Mouse (Mus musculus): ENCODE results near the gene Dram1. TPM values are rescaled to one million over a fixed set of nuclear protein-coding genes. Genes with fewer than 3 reads are reported as not detected.
A peak's percentile ranks its signal among the peaks of the same experiment; 100 is the strongest.

Dram1 gene
- polyA plus RNA-seq (2015; fragmentation: Nextera tagmentation; extraction: Ambion mirVana), result 0.83 and 1.0 TPM in 2 replicates

DNA sequence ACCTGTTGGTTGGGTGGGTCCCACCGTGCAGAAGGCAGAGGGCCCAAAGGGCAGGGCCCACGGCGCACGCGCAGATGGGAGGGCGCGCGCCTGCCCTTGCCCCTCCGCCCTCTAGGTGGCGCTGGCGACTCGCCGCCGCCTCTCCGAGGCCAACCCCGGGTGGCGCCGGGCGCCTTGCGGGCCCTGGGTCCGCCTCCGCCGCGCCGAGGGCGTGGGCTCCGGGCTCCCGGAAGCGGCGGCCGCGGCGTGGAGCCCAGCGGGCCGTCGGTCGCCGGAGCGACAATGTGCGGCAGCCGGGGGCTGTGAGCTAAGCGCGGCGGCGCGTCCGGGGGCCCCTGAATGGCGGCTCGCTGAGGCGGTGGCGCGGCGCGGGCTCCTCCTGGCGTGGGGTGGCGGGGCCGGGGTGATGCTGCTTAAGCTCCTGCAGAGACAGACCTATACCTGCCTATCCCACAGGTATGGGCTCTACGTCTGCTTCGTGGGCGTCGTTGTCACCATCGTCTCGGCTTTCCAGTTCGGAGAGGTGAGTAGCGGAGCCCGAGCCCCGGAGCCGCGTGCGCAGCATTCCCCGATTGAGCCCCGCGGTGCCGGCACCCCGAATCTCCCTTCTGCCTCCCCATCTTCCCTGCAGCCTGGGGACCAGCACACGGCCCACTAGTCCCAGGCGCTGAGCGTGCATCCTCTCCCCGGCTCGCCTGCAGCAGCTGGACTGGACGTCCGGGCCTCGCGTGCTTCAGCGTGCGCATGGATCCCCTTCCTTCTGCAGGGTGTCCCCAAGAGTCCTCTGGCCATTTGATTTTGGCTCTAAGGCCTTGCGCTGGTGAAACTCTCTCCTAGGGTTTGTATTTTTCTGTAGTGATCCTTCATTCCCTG is at the start of gene Dram1, which contains the start of gene Gnptab:
Gene Dram1, minus strand, starts transcription at position 68 of the 873 bp plus-strand sequence.
Gene Gnptab, plus strand, starts transcription at position 120 of the 873 bp plus-strand sequence.
- Histone ChIP-seq H3K9me3 (no peaks in the 10 kb centered on the region), H3K4me3 (peak within 1 kb of the TSS; percentile 77), H3K4me2 (replicated peaks) (peak within 1 kb of the TSS; percentile 81), H3K27me3 (no peaks in the 10 kb centered on the region), H3K4me1 (peaks cover 25% of the 10 kb centered on the region), H3K36me3 (no peaks in the 10 kb centered on the region), H3K27ac (no peak within 1 kb of the TSS), H3K9ac (peak within 1 kb of the TSS; percentile 82)
- WGBS, result under 1% methylated on average over 86 of the region's 87 CpGs
- ATAC-seq (ENCODE audit: low FRiP score, low read depth), result peak; percentile 83

DNA sequence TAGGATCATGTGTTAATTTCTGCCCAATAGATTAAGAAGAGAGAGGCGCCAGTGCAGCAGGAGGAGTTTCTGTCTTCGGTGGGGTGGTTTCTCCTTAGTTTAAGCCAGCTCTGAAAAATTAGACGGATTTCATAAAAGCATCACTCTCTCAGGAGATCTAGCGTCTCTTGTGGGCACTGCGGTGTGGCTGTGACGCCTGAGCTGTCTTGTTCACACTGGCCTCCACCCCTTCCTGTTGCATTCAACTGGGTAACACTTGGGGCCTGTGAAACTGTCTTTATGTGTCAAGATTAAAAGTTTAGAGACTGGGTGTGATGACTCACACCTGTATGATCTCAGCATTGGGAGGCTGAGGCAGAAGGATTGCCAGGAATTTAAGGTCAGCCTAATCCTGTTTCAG is 49.1 kb upstream of the Dram1 start:
- Histone ChIP-seq H3K9ac (no peak overlapping the region), H3K9me3 (no peaks in the 10 kb centered on the region), H3K4me2 (replicated peaks) (no peak overlapping the region), H3K4me1 (no peaks in the 10 kb centered on the region), H3K36me3 (peaks cover 29% of the 10 kb centered on the region), H3K27me3 (no peaks in the 10 kb centered on the region), H3K27ac (no peak overlapping the region), H3K4me3 (no peak overlapping the region)
- 91% methylated on average over 6 of the region's 6 CpGs for WGBS
- no peak for ATAC-seq (ENCODE audit: low FRiP score, low read depth)

DNA sequence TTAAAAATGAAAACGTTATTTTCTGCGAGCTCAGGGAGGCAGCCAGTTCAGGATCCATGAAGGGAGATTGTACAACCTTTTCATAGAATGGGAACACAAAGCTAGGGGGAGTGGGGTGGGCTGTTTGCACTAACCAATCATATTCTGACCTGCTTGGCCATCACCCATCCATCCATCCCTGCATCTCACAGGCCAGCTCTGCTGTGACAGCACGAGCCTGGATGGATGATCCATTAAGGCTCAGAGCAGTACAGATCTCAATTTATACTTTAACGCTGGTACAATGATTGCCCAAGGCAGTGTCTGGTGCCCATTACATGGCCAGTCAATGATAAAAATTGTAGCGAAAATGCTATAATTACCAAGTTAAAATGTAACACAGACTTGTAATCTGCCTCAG is 48.0 kb upstream of the Dram1 start:
- ATAC-seq (ENCODE audit: low FRiP score, low read depth), result no peak
- no peaks in the 10 kb centered on the region for H3K9me3 ChIP-seq
- H3K9ac ChIP-seq, result no peak overlapping the region
- H3K27ac ChIP-seq, result no peak overlapping the region
- H3K4me2 ChIP-seq (replicated peaks), result no peak overlapping the region
- WGBS, result 65% methylated on average over 5 of the region's 5 CpGs
- peaks cover 32% of the 10 kb centered on the region for H3K36me3 ChIP-seq
- no peak overlapping the region for H3K4me3 ChIP-seq
- no peaks in the 10 kb centered on the region for H3K4me1 ChIP-seq
- no peaks in the 10 kb centered on the region for H3K27me3 ChIP-seq

DNA sequence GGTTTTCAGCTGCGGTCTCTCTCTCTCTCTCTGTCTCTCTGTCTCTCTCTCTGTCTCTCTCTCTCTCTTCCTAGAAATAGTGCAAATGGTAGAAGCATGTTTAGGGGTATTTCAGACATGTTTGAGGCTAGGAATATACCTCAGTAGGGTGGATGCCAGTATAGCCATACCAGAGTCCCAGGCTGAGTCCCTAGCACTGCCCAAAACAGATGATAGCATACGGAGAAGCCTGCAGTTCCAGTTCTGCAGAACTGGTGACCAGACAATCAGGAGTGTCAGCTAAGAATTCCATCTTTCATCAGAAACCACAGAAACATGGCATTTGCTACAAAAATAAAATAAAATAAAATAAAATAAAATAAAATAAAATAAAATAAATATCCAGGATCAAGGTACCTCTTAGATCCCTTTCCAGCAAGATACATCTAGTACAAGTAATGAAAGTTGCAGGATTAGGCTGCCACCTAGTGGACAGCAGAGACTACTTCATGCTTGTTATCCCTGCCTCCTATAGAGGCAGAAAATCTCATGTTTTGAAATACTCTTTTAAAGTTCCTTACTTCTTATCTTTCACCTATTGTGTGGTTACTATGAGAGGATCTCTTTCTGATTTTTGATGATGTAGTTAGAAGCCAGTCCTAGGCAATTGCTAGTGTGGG is 47.4 kb upstream of the Dram1 start:
- no peak overlapping the region for H3K4me2 ChIP-seq (replicated peaks)
- no peak overlapping the region for H3K27ac ChIP-seq
- ATAC-seq (ENCODE audit: low FRiP score, low read depth), result peak; percentile 69; the same call in 1 of the 2 replicates
- H3K27me3 ChIP-seq, result no peaks in the 10 kb centered on the region
- H3K9ac ChIP-seq, result no peak overlapping the region
- H3K9me3 ChIP-seq, result no peaks in the 10 kb centered on the region
- peaks cover 31% of the 10 kb centered on the region for H3K36me3 ChIP-seq
- no peaks in the 10 kb centered on the region for H3K4me1 ChIP-seq
- WGBS, result 98% methylated on average over 2 of the region's 2 CpGs
- no peak overlapping the region for H3K4me3 ChIP-seq

DNA sequence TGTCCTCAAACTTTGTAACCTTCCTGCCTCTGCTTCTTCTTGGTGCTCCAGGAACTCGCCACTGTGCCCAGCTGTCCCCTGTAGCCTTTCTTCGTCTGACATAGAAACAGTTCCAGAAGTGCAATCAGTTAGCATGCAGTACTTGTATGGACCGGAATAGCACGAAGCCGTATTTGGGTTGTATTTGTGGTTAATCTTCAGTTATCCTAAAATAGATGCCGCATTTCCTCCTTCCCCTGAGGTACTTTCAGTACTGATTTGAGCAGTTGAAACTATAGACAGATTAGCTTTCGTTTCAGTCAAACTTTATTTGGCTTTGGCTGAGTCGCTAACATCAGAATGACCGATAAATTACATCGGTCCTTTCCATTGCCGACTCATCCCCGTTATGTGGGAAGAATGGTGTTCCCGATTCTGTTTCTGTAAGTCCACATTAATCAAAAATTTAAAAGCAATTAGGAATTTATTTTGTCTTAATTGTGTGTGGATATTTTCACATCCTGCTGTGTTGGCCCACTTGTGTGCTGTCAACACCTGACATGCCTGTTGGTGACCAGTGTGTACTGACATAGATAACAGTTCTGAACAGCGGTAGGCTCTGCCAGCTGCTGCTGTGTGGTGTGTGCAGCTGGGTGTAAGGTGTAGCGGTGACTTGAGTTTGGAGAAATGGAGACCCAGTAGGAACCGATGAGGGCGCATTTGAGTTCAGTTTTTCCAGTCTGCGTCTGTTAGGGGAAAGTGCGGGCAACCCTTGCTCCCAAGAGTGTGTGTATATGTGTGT is 42.0 kb upstream of the Dram1 start:
- Histone ChIP-seq H3K27me3 (no peaks in the 10 kb centered on the region), H3K4me3 (no peak overlapping the region), H3K9me3 (no peaks in the 10 kb centered on the region), H3K36me3 (peaks cover 24% of the 10 kb centered on the region), H3K4me2 (replicated peaks) (no peak overlapping the region), H3K27ac (no peak overlapping the region), H3K4me1 (no peaks in the 10 kb centered on the region), H3K9ac (no peak overlapping the region)
- 92% methylated on average over 19 of the region's 19 CpGs for WGBS
- no peak for ATAC-seq (ENCODE audit: low FRiP score, low read depth)

DNA sequence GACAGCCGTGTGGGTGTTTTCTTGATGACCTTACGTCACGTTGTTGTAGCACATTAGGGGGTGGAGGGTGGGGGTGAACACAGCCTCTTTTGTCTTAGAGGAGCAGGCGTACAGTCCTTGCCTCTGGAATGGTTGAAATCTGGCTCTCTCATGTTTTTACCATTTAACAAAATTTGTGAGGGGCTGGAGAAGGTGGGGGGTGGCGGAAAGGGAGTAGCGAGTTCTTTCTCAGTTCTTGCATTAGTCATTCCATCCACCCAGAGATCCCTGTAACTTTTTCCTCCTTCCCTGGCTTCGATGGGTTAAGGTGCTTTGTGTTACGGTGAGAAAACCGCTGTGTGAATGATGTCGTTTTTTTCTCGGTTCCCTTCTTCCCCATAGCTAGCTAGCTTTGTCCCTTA is 41.3 kb upstream of the Dram1 start:
- no peaks in the 10 kb centered on the region for H3K4me1 ChIP-seq
- H3K36me3 ChIP-seq, result peaks cover 30% of the 10 kb centered on the region
- H3K9me3 ChIP-seq, result no peaks in the 10 kb centered on the region
- H3K4me3 ChIP-seq, result no peak overlapping the region
- H3K9ac ChIP-seq, result no peak overlapping the region
- 70% methylated on average over 11 of the region's 11 CpGs for WGBS
- no peak overlapping the region for H3K27ac ChIP-seq
- no peaks in the 10 kb centered on the region for H3K27me3 ChIP-seq
- no peak for ATAC-seq (ENCODE audit: low FRiP score, low read depth)
- H3K4me2 ChIP-seq (replicated peaks), result no peak overlapping the region

DNA sequence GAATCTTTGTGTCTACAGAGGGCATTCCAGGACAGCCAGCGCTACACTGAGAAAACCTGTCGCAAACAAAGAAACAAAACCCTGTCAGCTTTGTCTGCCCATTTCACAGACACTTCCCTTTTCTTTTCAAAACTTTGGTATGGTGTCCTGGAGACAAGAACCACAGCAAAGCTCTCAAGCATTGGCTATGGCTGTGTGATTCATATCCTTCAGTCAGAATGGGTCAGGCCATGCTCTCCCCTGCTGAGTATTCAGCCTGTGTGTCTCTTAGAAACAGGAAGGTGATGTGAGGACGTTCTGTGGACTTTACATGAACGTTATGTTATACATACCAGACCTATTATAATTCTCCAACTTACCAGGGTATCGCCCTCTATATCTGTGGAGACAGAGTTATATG is 38.8 kb upstream of the Dram1 start:
- no peak for ATAC-seq (ENCODE audit: low FRiP score, low read depth)

DNA sequence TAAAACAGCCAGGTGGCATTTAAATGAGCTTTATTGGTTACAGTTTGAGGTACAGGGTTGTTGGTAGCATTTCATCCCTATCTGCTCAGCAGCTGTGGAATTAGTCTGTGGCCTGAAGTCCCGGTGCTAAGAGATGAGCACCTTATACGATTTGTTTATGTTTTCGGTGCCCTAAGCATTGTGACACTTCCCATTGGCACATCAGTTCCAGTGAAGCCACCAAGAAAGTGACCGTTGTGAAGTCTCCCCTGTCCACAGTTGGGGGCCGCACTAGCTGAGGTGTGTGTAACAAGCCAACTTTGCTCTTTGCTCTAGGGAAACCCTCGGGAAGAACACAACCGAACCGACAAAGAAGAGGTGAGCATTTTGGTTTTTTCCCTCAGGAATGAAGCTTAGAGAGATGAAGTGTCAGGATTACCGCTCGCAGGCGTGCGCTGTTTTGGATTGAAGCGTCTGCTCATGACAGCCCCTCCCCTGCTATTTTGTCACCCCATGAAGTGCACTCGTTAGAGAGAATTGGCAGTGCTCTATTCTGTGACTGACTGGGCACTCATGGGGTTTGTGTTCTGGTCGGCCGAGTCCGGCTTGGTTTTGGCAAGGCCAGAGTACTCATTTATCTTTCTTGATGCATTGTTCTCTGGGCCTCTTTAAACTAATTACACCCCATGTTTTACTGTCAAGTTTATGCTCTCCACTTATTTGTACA is 33.6 kb upstream of the Dram1 start:
- Histone ChIP-seq H3K4me1 (no peaks in the 10 kb centered on the region), H3K36me3 (peaks cover 16% of the 10 kb centered on the region), H3K9me3 (no peaks in the 10 kb centered on the region), H3K9ac (no peak overlapping the region), H3K27me3 (no peaks in the 10 kb centered on the region), H3K4me3 (no peak overlapping the region), H3K27ac (no peak overlapping the region), H3K4me2 (replicated peaks) (no peak overlapping the region)
- 57% methylated on average over 17 of the region's 17 CpGs for WGBS
- ATAC-seq (ENCODE audit: low FRiP score, low read depth), result no peak

More for the DNA sequence above, 38.8 kb upstream of the Dram1 start:
- Histone ChIP-seq H3K36me3 (peaks cover 34% of the 10 kb centered on the region), H3K9me3 (no peaks in the 10 kb centered on the region), H3K27me3 (no peaks in the 10 kb centered on the region), H3K4me1 (no peaks in the 10 kb centered on the region), H3K4me3 (no peak overlapping the region), H3K27ac (no peak overlapping the region), H3K9ac (no peak overlapping the region), H3K4me2 (replicated peaks) (no peak overlapping the region)
- WGBS, result 93% methylated on average over 5 of the region's 5 CpGs

DNA sequence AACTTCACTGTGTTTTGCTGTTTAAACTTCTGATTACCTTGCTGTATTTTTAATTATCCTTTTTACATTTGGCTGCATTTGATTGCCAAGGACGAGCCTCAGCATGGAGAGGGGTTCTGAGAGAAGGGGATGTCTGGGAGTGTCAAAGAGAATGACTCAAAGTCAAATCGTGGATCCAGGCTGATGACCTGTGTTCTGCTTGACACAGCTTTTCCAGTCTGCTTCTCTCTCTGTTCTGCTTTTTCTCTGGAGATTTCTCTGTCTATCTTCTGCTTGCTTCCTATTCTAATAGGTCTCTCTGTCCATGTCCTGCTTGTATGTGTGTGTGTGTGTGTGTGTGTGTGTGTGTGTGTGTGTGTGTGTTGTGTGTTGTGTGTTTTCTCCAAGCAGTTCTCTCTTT is 30.9 kb upstream of the Dram1 start:
- Histone ChIP-seq H3K27ac (no peak overlapping the region), H3K36me3 (0 out of 2 replicates have a peak, but pooled peaks cover under 1% of the 10 kb centered on the region), H3K27me3 (no peaks in the 10 kb centered on the region), H3K4me1 (no peaks in the 10 kb centered on the region), H3K4me3 (no peak overlapping the region), H3K4me2 (replicated peaks) (no peak overlapping the region), H3K9me3 (no peaks in the 10 kb centered on the region), H3K9ac (no peak overlapping the region)
- 58% methylated on average over 2 of the region's 2 CpGs for WGBS
- no peak for ATAC-seq (ENCODE audit: low FRiP score, low read depth)

DNA sequence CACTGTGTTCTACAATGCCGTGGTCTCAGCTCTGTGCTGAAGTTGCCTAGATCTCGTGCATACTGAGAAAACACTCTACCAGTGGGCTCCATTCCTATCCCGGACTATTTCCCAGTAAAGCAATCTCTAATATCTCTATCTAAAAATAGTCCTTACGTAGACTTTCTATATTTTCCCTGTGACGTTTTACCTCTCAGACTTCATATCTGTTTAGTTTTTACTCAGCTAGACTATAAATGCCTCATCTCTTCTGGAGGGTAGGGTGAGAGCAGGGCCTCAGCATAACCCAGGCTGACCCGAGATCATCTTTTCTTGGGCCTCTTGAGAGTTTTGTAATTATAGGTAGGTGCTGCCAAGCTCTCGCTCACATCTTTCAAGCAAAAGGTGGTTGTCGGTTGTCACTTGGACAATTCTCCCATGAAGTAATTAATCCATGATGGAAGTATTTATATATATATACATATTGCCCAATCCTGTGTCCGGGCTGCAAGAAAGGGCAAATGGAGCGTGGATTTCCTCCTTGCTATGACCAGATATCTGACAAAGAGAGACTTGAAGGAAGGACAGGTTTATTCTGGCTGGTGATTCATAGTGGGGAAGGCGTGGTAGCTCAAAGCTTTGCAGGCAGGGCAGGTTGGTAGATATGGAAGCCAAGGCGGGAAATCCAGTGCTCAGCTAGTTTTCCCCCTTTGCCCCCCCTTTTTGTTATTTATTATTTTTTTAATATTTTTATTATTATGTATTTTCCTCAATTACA is 29.2 kb upstream of the Dram1 start:
- Histone ChIP-seq H3K36me3 (no peaks in the 10 kb centered on the region), H3K9ac (no peak overlapping the region), H3K4me2 (replicated peaks) (no peak overlapping the region), H3K4me3 (no peak overlapping the region), H3K27me3 (no peaks in the 10 kb centered on the region), H3K27ac (no peak overlapping the region), H3K9me3 (no peaks in the 10 kb centered on the region), H3K4me1 (no peaks in the 10 kb centered on the region)
- no peak for ATAC-seq (ENCODE audit: low FRiP score, low read depth)
- WGBS, result 88% methylated on average over 12 of the region's 12 CpGs

DNA sequence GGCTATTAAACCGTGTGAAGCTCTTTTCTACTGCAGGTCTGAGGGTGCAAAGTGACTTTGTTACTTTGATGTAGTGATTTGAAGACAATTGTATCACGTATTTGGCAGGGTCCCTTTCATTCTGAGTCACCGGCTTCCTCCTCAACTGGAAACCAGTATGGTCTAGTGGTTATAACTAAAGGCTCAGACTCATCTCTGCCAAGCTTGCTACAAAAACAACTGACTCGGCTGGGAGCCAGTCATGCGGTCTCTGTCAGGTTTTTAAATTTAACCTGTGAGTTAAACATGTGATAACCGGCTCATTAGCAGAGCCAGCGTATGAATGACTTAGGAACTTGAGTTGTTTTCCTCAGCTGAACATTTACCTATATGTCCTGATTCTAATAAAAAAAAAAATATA is 26.9 kb upstream of the Dram1 start:
- 75% methylated on average over 7 of the region's 7 CpGs for WGBS
- no peak overlapping the region for H3K4me2 ChIP-seq (replicated peaks)
- ATAC-seq (ENCODE audit: low FRiP score, low read depth), result no peak
- no peak overlapping the region for H3K27ac ChIP-seq
- H3K9ac ChIP-seq, result no peak overlapping the region
- H3K9me3 ChIP-seq, result no peaks in the 10 kb centered on the region
- H3K36me3 ChIP-seq, result peaks cover 10% of the 10 kb centered on the region
- H3K4me1 ChIP-seq, result no peaks in the 10 kb centered on the region
- no peak overlapping the region for H3K4me3 ChIP-seq
- no peaks in the 10 kb centered on the region for H3K27me3 ChIP-seq

All from limb, embryonic 13.5 days (tissue).